Mouse (Mus musculus): ENCODE data around the gene Plekhg5. TPM values are rescaled to one million over a fixed set of nuclear protein-coding genes. Genes with fewer than 3 reads are reported as not detected.

The Plekhg5 gene
- total and polyA plus RNA-seq, 3 experiments = 7.4 to 21.9 (median 15.5) TPM

DNA sequence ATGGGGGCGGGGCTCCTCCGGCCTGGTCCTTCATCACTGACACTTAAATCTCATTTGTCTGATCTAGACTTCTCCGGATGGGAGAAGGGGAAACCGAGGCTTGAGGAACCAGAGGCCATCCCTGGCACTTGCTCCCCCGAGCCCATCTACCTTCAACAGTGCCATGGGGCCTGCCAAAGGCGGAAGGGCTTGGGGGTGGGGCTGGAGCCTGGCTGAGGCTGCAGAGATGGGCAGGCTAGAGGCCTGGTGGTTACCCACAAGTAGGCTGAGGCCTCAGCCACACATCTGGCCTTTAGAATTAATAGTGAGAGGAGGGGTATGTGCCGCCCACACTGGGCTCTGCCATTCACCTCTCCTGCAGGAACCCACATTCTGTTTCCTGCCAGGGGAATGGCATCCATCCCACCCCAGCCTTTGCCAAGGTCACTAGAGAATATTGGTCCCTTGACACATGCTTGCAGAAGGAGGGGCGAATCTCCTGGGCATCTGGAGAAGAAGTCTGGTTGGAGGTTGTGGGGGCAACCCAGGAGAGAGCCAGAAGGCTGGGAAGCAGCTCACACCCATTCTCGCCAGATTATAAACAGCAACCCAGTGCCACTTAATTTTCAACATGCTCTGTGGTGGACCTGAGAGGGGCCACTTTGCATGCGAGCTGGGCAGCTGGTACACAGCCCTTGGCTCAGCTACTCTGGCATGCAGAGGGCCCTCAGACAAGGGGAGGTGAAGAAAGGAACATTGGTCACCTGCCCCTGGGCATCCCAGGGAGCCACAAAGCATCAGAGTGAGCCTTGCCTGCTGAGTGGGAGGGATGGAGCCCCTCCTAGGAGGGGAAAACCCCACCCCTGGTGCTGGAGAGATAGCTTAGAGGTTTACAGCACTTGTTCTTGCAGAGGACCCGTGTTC, 1.6 kb upstream of the Plekhg5 start:
- DNase-seq = no peak

GRCm38 (mm10) chr4:152072655-152073054, 357 bp downstream of the Plekhg5 start:
- no peak for DNase-seq

DNA sequence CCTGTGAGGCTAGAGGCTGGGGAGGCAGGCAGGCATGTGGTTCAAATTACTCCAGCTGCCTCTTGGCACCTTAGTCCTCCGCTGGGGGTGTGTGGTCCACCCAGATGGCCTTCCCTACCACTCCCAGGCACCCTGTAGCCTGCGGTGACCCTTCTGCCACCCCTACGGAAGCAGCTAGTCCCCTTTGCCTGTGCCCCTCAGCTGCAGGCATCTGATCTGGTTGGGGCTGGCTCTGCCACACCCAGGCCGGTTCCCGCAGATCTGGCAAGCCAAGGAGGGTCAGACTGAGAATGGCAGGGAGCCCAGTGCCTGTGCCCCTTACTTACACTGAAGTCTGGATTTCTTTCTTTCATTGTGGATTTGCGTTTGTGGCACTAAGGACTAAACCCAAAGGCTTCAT, 1.4 kb downstream of the Plekhg5 start:
- no peak for DNase-seq

- no peak for DNase-seq
These were observed 2.2 kb downstream of the Plekhg5 start for GRCm38 (mm10) chr4:152074548-152074947.

DNA sequence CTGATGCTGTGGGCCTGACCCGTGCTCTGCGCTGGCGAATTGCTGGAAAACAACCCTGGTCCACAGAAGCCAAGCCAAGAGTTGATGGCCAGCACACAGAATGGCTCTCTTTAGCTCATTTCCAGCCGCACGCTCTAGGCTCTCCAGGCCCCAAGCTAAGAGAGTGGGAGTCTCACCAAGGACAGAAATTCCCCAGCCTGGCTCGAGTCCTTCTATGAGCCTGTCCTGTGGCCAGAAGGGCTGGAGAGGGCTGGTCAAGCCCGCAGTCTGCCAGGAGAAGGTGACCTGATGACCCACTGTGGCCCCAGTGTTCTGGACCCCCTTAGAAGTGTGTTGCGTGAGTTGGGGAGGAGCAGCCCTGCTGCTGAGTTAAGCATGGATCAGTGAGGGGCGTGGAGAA, 4.9 kb downstream of the Plekhg5 start:
- DNase-seq = no peak

GRCm38 (mm10) chr4:152078105-152078530, 5.8 kb downstream of the Plekhg5 start:
- no peak for DNase-seq

- no peak for DNase-seq
These were observed 7.0 kb downstream of the Plekhg5 start for GRCm38 (mm10) chr4:152079261-152079660.

- DNase-seq = no peak
These were observed 7.6 kb downstream of the Plekhg5 start for GRCm38 (mm10) chr4:152079931-152080330.

- DNase-seq = no peak
These were observed 11.4 kb downstream of the Plekhg5 start for GRCm38 (mm10) chr4:152083611-152084220.

DNA sequence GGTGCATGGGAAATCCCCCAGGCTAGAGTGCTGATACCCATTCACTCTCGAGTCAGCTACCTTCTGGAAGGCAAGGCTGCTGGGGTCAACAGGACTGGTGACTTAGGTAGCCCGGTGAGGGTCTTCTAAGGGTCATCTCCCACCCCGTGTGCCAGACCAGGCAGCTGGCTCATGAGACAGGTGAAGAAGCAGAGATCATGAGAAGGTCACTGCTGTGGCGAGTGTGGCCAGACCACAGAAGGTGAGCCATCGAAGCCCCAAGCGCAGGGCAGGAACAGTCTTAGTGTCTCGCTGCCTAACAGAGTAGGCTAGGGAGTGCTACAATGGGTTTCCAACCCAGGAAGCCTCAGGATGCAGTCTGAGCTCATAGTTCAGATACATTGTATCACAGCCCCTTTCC, 12.3 kb downstream of the Plekhg5 start:
- no peak for DNase-seq

DNA sequence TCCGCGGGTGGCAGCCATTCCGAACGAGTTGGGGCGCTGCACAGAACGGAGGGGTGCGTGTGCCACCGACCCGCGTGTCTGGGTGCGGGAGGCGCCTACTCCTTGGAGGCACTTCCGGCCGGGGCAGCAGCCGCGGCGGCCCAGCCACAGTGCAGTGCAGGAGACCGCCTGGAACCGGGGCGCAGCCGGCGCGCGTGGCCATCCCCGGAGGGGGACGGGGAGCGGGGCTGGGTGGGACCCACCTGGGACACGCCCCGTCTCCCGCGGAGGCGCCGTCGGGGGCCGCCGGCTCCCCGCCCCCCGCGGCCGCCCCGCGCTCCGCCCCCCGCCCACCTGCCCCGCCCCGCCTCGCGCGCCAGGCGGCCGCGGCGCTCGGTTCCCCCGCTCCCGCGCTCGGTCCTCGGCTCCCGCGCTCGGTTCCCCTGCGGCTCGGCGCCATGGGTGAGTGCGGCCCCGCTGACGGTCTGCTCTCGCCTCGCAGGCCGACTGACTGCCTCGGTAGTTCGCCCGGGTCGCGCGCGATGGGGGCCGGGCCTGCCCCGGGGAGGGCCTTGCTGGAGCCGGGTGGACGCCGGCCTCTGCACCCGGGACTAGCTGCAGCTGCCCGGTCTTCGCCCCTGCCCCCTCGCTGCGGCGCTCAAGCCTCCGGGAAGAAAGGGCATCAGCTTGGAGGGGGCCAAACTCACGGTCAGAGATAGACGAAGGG, 14.4 kb downstream of the Plekhg5 start:
- DNase-seq = peak; percentile 83

- peak; percentile 11 for DNase-seq
These were observed 15.1 kb downstream of the Plekhg5 start for GRCm38 (mm10) chr4:152087211-152088081.

- DNase-seq = peak; percentile 24
These were observed 15.8 kb downstream of the Plekhg5 start for GRCm38 (mm10) chr4:152088133-152088532.

- DNase-seq = peak; percentile 6
These were observed 16.3 kb downstream of the Plekhg5 start for GRCm38 (mm10) chr4:152088556-152089120.

- no peak for DNase-seq
These were observed 17.9 kb downstream of the Plekhg5 start for GRCm38 (mm10) chr4:152090191-152090590.

DNA sequence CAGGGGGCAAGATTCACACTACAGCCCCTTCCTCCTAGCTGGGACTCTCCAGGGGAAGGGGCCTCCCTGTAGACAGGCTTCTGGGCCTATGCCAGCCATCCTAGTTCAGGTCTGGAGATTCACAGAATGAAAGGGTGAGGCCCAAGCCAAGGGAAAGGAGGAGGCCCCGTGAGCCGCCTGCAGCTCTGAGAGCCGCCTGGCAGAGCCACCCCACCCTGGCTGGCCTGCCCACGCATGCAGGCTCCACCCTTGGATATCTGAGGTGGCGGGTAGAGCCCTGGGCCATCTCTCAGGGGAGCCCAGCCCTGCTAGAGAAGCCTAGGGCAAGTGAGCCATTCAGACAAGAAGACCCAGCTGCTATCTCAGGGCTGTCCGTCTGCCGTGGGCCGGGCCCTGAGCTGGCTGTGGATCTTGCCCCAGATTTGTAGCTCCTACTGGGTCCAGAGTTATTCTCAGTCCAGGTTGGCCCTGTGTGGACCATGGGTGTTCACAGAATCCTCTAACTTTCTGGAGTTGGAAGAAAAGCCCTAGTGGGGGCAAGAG, 20.5 kb downstream of the Plekhg5 start:
- DNase-seq = no peak

DNA sequence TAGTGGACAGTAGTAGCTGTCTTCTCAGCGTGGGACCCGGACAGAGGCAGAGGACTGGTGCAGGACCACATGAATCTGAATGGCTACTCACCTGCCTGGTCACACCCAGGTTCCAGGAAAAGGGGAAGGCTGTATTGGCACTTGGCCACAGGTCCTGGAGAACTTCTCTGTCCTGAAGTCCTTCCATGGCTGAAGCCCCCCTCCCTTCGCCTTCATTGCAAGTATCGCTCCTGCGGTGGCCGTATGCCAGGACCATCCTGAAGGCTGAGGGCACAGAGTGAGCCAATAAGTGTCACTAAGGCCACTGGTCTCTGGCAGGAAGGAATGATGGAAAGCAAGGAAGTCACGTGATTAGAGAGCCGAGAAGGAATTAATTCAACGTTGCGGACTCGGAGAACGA, 21.9 kb downstream of the Plekhg5 start:
- DNase-seq = no peak

DNA sequence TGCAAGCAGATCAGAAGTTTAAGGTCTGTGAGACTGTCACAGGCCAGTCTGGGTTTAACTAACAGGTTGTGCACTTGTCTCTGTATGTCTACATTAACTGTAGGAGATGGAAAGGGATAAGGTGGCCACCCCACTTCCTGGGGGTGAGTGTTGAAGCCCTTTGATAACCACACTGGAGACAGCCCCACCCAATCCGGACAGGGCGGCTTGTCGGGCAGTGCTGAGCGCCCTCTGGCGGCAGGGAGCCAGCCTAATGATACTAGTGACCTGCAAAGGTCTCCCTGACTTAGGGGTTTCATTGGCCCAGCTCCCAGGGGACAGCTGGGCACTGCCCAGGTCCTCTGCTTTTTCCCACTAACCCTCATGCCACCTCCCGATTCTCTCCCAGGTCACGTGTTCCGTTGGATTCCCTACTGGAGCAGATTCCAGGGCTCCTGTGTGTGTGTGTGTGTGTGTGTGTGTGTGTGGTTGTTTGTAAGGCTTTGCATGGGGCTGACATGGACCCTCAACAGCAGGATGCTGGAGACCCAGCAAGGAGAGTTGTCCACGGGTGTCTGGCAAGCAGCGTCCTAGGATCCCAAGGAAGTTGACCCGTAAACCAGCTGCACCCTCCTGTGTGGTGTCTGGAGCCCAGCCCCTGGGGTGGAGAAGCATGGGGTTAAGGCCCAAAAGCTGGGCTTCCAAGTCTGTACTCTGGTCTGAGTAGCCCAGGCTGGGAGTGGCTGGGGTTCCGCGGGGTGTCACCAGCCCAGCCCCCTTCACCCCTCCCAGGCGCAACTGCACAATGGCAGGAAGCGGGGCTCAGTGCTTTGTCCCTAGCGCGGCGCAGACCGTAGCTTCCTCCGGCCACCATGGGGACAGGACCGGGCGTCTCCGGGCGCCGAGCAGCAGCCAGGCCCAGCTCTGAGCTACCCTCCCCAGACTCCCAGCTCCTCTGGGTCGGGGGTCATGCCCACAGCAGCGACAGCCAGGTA, 23.9 kb downstream of the Plekhg5 start:
- peak; percentile 82 for DNase-seq

DNA sequence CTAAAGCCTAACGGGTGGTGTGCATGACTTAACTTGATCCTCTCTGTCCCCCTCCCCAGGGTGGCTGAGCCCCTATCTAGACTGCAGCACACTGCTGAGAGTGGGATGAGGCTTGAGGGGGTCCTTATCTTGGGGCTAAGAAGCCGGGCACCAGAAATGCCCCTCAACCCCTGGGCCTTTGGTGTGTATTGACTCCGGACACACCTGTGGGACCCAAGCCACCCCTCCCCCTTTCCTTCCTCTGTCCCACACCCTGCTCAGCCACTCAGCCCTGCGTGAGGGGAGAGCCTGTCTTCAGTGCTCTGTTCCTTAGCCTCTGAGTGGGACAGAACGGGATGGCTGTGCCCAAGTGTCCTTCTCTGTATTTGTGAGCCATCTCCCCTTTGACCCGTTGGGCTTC, 24.6 kb downstream of the Plekhg5 start:
- no peak for DNase-seq
